Mouse (Mus musculus): Measurements from ENCODE around the gene Qrich2. TPM values are rescaled to one million over a fixed set of nuclear protein-coding genes. Genes with fewer than 3 reads are reported as not detected.

Qrich2 gene
- total RNA-seq (2012; rRNA removed) = 0.13 and 0.38 TPM in 2 replicates
- total RNA-seq (2014; rRNA removed) = 0.23 and 0.32 TPM in 2 replicates
- polyA plus RNA-seq (2012; ENCODE audit: insufficient read length, low read depth) = 0.29 and 0.37 TPM in 2 replicates

GRCm38 (mm10) chr11:116466141-116466540 lies at the start of gene Qrich2:
Gene Qrich2, minus strand, starts transcription at chr11:116466241.
- in situ Hi-C loops (cut with MboI; ENCODE audit: low pct_ligation_motif_present, low pct_unique_long_range_greater_than_20kb, low sequenced_read_pairs) (no loop called here), dilution Hi-C loops (cut with MboI; ENCODE audit: extremely low pct_ligation_motif_present, extremely low pct_unique_long_range_greater_than_20kb, low sequenced_read_pairs) (no loop called here)
- Histone ChIP-seq H3K27ac (ENCODE audit: insufficient read depth, low read depth) (no peak within 1 kb of the TSS), H3K4me3 (replicated peaks in 1 of 3; ENCODE audit: low read depth in 2 of 3, low read length in 2 of 3, poor library complexity in 1 of 3) (no peak within 1 kb of the TSS), H3K4me1 (ENCODE audit: control insufficient read depth in 1 of 2, insufficient read depth in 2 of 2) (peaks cover 4 to 7% of the 10 kb centered on the region in 2 experiments; a peak in 3 of 4 replicates), H3K27me3 (replicated peaks) (no peaks in the 10 kb centered on the region), H3K9me3 (replicated peaks; ENCODE audit: low read length) (no peaks in the 10 kb centered on the region), H3K79me2 (replicated peaks; ENCODE audit: control insufficient read depth, extremely low read depth, insufficient read depth, poor library complexity, severe bottlenecking) (no peaks in the 10 kb centered on the region), H3K36me3 (replicated peaks in 1 of 2; ENCODE audit: control insufficient read depth in 1 of 2, insufficient read depth in 1 of 2, low read length in 1 of 2) (peaks cover 15 to 19% of the 10 kb centered on the region in 2 experiments), H3K9ac (ENCODE audit: insufficient read depth, low read depth) (no peak within 1 kb of the TSS), H3K4me2 (ENCODE audit: insufficient read depth, low read depth, poor library complexity, severe bottlenecking) (no peak within 1 kb of the TSS)
- DNase-seq (ENCODE audit: extremely low read depth) = no peak
- TF ChIP-seq USF1 (IDR thresholded peaks at IDR 0.05; ENCODE audit: low read depth, low read length) (no peak), E2F4 (IDR thresholded peaks at IDR 0.05; ENCODE audit: insufficient replicate concordance, low read depth, low read length) (no peak), MXI1 (IDR thresholded peaks at IDR 0.05; ENCODE audit: low read depth, low read length) (no peak)

DNA sequence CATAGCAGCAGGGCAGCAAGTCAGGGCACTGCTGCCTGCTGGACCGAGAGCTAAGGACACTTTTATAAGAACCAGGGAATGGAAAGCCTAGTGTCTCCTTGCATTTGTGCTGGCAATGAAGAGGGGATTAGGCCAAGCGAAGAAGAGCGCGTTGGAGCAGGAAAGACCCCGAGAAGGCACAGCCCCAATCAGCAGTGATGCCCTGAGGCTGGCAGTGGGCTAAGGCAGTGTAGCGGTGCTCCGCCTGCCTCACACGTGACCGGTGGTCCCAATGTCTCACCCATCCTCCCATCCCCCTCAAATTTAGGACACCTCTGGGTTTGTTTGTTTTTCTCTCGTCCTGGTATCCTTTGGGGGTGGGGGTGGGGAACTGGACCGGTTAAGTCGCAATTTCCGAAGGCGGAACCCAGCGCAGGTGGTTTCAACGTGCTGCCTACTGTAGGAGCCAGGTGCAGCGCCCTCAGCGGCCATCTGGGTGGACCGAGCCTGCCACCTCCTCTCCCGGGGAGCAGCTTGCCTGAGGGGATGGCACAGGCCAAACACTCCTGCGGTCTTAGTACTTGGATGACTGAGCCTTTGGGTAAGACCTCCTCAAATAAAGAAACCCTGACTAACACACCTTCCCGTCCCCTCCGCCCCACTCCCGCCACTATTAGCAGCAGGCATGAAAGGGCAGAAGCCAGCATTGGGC lies 49.4 kb upstream of the Qrich2 start:
- Histone ChIP-seq H3K27me3 (replicated peaks) (peaks cover 33% of the 10 kb centered on the region), H3K4me1 (ENCODE audit: control insufficient read depth in 1 of 2, insufficient read depth in 2 of 2) (peaks cover 0 to 3% of the 10 kb centered on the region in 2 experiments; a peak in 1 of 4 replicates), H3K9me3 (replicated peaks; ENCODE audit: low read length) (peaks cover 8% of the 10 kb centered on the region), H3K79me2 (replicated peaks; ENCODE audit: control insufficient read depth, extremely low read depth, insufficient read depth, poor library complexity, severe bottlenecking) (no peaks in the 10 kb centered on the region), H3K36me3 (replicated peaks in 1 of 2; ENCODE audit: control insufficient read depth in 1 of 2, insufficient read depth in 1 of 2, low read length in 1 of 2) (no peaks in the 10 kb centered on the region), H3K4me3 (replicated peaks in 1 of 3; ENCODE audit: low read depth in 2 of 3, low read length in 2 of 3, poor library complexity in 1 of 3) (no peak overlapping the region), H3K27ac (ENCODE audit: insufficient read depth, low read depth) (no peak overlapping the region), H3K9ac (ENCODE audit: insufficient read depth, low read depth) (no peak overlapping the region), H3K4me2 (ENCODE audit: insufficient read depth, low read depth, poor library complexity, severe bottlenecking) (no peak overlapping the region)
- no peak for TF ChIP-seq CHD2 (IDR thresholded peaks at IDR 0.05; ENCODE audit: low read length)
- no peak for TF ChIP-seq BHLHE40 (IDR thresholded peaks at IDR 0.05; ENCODE audit: low read depth, low read length)
- TF ChIP-seq ZMIZ1 (IDR thresholded peaks at IDR 0.05; ENCODE audit: low read depth, low read length) = no peak
- no peak for TF ChIP-seq ZKSCAN1 (IDR thresholded peaks at IDR 0.05; ENCODE audit: borderline replicate concordance, low read depth, low read length)
- no peak for TF ChIP-seq PAX5 (IDR thresholded peaks at IDR 0.05; ENCODE audit: low read length)
- no peak for TF ChIP-seq JUND (conservative IDR thresholded peaks at IDR 0.05; ENCODE audit: low read depth, low read length)
- no peak for TF ChIP-seq MXI1 (IDR thresholded peaks at IDR 0.05; ENCODE audit: low read depth, low read length)
- TF ChIP-seq RCOR1 (conservative IDR thresholded peaks at IDR 0.05; ENCODE audit: low read depth, low read length) = no peak
- no peak for TF ChIP-seq NRF1 (IDR thresholded peaks at IDR 0.05; ENCODE audit: low read depth, low read length)
- TF ChIP-seq E2F4 (IDR thresholded peaks at IDR 0.05; ENCODE audit: insufficient replicate concordance, low read depth, low read length) = no peak
- no peak for TF ChIP-seq UBTF (IDR thresholded peaks at IDR 0.05; ENCODE audit: low read depth, low read length)
- no peak for TF ChIP-seq POLR2A (IDR thresholded peaks at IDR 0.05; ENCODE audit: low read depth, low read length)
- TF ChIP-seq EP300 (IDR thresholded peaks at IDR 0.05; ENCODE audit: low read length) = no peak
- no peak for TF ChIP-seq MAZ (IDR thresholded peaks at IDR 0.05; ENCODE audit: low read depth, low read length)
- no peak for TF ChIP-seq SIN3A (IDR thresholded peaks at IDR 0.05; ENCODE audit: low read length)
- in situ Hi-C loops (cut with MboI; ENCODE audit: low pct_ligation_motif_present, low pct_unique_long_range_greater_than_20kb, low sequenced_read_pairs) (no loop called here), dilution Hi-C loops (cut with MboI; ENCODE audit: extremely low pct_ligation_motif_present, extremely low pct_unique_long_range_greater_than_20kb, low sequenced_read_pairs) (no loop called here)
- no peak for DNase-seq (ENCODE audit: extremely low read depth)

Data from CH12.LX (cell line).